Mouse (Mus musculus) regulatory T cell (primary cell): ENCODE results near the gene Mdga2.

ENCODE experiments used
- in situ Hi-C: fragments of 300-600 bp; cut with MboI, MseI; formaldehyde crosslinking; loops from one replicate; pipeline ENCODE4 v1.15.1; 2025; ENCODE audit warnings: high pct_unique_total_duplicates

Gene Mdga2

DNA sequence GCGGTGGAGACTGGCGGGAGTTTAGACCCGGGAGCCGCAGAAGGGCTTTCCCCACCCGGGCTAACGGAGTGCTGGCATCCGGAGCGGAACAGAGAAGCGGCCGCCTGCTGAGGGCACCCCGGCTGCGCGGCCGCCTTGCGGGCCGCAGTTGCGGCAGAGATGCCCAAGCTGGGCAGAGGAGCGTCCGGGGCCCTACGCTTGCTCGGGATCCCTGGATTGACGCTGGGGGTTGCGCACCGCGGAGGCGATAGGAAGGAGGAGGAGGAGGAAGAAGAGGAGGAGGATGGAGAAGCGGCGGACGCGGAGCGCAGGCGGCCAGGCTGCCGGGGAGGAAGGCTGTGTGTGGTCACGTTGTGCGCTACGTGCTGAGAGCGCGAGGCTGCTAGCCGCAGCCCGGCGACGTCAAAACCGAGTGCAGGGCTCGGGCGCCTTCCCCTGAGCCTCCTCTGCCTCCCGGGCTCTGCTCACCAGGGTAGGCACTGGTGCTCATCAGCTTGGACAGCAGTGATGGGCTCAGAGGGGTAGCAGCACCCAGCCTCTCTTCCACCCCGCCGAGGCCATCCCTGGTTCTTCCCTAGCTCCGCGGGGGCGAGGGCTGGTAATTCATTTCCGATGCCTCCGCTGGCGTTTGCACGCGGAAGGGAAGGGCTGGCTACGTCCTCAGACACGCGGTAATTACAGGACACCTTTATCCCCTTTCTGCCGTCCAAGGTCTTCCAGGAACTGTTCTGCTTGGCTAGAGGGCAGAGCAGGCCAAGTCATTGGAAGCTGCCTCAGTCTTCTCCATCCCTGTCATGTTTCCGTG, at the start of gene Mdga2:
Mdga2 (minus strand) TSS at position 329 of the 805 bp plus-strand sequence.
- in situ Hi-C loops: no loop called here

DNA sequence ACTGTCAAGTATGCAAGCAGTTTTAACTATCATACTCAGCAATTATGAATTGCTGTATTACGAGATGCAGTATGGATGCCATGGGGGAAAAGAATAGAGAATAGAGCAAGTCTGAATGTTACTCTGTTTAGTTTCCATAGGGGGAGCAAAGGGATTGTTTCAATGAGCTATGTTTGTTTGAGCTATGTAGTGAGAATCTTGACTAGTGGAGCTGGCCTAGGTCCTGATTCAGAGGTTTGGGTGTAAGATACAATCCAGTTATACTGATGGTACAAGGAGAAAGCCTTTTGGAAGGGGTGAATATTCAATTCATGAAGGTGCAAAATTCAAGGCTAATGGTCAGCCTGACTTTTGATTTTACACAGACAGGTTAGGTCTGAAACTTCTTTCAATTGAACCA, 45.1 kb upstream of the Mdga2 start:
- in situ Hi-C loops: no loop called here

DNA sequence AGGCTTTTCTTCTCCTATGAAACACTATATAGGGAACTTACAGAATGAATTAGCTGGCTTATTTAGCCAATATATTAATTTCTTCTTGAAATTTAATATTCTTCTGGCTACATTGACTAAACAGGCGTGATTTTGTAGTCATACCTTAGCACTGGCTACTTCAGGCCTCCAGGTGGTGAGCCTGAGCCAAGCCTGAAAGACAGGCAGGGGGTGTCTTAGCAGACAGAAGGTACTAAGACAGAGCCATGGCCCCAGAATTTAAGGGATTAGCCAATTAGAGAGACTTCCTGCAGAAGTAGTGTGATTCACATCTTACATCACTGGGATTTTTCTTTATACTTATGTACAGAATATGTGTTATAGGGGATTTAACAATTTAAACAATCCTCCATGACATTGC, 1.2 kb upstream of the Mdga2 start:
- in situ Hi-C loops: no loop called here

DNA sequence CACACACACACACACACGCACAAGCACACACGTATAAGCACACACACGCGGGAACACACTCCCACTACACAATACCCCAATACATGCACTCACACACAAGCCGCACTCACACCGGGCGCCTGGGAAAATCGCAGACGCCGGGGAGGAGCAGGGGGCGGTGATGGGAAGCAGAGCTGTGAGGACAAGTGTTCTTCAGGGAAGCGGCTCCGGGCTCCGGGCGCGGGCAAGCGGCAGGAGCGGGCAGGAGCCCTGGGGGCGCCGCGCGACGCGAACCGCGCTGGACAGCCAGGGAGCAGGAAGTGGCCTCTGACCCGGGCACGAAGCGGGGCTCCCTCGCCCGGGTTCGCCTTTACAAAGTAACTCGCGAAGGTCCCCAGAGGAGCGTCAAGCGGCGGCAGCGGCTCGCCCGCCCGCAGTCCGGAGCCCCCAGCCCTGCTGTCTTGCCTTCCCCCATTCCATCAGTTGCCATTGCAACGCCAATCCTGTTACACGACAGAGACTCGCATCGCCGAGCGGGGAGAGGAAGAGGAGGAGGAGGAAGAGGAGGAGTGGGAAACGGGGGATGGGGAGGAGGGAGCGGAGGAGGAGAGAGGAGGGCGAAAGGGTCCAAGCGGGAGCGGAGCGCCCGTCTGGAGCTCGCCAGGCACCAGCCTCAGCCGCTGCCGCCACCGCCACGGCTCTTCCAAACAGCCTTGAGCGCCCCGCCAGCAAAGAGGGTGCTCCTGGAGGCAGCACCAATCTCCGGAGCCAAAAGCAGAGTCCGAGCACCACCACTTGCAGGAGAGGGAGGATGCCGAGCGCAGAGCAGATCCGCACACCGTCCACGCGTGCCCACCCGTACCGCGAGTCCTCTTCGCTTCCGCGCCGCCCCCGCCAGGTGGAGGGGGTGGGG, 774 bp downstream of the Mdga2 start:
- in situ Hi-C loops: no loop called here

DNA sequence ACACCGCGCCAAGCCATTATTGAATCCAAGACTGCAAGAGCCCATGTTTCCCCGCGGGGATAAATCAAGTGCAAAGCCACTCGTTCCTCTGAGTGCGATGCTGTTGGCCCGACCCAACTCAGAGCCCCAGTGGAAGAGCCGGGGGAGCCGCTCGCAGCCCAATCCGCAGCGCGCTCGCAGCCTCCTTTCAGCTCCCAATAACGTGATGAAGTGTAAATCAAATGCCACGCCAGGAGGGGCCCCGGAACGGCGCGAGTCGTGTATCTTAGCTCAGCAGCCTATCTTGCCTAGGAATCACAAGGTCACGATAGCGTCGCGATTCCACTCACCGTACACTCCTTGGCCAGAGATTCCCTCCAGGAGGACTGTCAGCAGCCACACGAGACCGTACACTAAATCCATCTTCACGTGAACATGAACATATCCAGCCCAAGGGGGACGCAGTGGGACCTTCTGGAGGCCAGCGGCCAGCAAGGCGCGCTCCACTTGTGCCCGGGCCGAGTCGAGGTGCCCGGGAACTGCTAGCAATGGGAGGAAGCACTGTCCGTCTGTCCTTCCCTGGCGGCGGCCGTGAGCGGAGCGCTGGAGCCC, 1.6 kb downstream of the Mdga2 start:
- in situ Hi-C loops: no loop called here

DNA sequence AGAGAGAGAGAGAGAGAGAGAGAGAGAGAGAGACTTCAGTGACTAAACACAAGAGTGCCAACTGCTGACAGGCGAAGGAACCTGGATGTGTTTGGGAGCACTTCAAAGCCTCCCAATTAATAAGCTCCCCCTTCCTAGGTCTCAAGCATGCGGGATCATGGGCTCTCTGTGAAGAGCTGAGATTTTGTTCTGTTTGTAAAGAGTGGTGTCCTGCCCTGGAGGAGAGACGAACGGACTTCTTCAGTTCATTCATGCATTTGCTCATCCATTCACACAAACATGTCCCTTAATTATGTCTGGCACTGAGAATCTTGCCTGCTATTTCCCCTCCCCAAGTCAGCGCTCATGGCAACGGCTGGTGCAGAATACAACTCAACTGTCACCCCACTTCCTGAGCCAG, 2.3 kb downstream of the Mdga2 start:
- in situ Hi-C loops: no loop called here

DNA sequence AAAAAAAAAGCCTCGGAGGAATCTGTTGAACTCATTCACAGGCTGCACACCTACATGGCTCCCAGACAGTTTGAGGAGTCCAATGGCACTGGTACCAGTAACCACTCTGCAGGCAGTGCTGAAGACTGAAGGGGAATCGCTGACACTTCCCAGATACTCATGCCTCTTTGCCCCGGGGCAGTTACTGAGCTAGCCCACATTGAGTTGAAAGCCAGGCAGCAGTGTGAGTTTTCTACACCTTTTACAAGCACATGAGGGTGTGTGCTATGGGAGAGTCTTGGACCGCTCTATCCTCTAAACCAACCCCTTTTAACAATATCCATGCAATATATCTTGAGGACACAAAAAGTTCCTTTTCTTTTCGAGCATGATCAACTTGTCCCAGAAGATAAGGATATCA, 2.8 kb downstream of the Mdga2 start:
- in situ Hi-C loops: no loop called here

DNA sequence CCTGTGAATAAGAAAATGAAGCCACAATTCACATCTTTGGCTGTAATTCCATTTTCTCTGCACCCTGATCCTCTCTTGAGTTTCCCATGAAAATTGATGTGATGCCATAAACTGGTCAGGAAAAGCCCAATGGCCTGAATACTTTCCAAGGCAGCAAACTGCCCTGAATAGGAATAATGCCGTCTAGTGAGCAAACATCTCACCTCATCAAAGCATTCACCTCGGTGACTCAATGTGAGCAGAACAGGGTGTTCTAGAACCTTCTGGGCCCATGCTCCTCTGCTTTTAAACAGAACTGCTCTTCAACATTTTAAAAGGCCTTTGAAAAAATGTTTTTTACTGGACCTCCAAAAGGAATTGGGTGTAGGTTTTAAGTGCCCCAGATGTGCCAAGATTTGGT, 9.5 kb downstream of the Mdga2 start:
- in situ Hi-C loops: no loop called here

DNA sequence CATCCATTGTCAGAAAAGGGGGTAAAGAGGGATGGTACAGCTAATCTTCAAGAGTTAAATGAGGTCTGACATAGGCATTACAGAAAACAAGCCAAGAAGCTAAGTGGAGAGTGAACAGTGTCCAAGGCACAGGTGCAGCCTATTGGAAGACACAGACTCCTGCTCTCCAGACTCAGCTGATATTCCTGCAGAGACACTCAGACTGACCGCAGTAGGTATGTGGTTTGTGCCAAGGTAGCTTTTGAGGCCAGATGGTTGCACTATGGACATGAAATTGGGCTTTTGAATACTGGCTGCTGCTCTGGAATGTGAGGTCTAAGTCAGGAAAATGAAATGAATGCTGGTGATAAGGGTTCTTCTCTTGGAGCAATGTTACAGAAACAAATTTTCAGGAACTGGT, 44.2 kb downstream of the Mdga2 start:
- in situ Hi-C loops: no loop called here

DNA sequence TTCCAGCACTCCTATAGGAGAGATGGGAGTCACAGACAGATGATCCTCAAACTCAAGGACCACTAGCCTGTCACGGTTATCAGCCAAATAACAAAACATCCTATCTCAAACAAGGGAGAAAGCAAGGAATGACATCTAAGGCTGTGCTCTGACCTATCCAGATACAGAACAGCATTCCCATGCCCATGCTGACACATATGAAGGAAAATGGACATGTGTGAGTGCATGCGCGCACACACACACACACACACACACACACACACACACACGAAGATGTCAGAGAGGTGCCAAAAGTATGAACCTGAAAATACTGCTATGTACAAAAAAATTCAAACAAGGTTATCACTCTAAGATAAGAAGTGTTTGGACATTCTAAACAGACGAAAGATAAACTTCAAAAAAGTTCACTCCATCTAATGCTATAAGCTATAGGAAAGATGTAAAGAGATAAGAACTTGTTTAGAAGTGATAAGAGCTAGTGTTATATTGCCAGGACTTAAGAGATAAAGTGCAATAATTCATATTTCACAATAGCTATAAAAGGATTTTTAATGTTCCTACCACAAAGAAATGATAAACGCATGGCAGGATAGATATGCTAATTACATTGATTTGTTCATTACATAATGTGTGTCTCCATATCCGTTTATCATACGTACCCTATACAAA, 65.6 kb downstream of the Mdga2 start:
- in situ Hi-C loops: no loop called here

DNA sequence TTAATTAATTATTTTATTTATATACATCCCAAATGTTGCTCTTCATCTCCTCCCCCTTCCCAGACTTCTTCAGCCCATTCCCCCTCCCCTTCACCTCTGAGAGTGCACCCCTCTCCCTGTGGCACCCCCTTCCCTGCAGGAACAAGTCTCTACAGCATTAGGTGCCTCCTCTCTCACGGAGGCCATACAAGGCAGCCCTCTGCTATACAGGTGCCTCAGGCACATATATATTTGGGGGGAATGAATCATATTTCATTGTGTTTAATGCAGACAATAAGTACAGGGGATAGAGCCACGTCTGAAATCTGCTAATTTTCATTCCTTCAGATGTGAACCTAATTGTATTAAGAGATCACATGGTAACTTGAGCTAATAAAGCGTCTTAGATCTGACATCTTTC, 69.3 kb downstream of the Mdga2 start:
- in situ Hi-C loops: no loop called here

DNA sequence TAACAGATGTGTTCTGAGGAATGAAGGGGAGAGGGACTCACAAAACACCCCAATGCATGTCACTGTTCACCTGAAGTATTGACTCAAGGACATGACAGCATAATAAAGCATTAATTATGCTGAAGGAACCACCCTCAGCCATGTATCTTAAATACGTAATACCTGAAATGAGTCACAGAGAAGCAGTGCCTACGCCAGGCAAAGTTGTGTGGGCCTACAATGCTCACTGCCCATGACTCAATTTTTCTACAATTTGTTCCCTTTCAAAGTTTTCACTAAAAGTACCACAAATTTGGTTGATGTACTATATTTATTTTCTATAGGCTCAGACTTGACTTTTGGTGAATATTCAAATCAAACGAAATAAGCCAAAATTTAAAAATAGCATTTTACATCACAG, 80.7 kb downstream of the Mdga2 start:
- in situ Hi-C loops: no loop called here

DNA sequence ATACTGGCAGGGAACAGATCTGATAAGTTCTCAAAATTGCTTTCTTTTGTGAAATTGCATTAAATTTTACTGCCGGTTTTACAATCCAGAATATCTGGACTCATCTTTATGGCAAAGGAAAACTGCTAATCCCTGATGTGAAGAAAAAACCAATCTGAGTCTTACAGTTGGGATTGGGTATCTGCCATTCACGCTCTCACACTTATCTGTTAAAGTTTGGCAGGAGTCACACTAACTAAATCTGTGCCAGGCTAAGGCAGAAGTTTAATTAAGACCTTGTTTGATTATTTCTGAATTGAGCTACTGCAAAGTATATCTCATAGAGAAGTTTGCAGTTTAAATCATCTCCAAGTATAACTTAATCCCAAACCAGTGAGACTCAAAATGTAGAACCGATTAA, 82.2 kb downstream of the Mdga2 start:
- in situ Hi-C loops: no loop called here

DNA sequence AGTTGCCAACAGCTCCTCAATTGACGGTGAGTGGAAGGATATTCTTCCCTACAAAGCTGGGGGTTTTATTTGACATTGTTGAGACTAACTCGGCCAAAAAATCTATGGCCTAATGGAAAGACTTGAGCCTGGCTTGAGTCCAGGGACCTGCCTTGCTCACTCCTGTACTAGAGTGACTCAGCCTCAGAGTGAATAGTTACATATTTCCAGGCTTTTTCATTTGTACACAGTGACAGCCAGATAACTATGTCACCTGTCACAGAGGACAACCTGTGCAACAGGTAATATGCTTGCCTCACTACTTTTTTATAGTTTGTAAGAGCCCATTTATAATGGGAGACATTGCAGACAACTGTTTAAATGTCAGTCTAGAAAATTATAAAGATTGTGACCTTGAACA, 94.9 kb downstream of the Mdga2 start:
- in situ Hi-C loops: no loop called here

DNA sequence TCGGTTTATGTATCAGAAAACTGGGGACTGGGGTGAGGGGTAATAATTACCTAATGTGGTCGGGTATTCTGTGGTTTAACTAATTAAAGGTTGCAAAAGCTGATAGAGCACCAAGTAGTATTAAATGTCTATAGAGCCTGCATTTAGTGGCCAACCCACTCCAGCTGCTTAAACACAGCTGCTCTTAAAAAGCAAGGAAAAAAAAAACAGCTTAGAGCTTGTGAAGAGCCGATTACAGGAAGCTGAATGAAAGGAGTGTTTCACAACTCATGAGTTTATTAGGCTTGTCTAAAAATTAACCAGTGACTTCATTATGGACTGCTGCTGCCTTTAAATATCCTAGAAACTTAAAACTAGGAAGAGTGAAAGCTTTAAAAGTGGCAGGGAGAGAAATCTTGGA, 98.5 kb downstream of the Mdga2 start:
- in situ Hi-C loops: no loop called here

DNA sequence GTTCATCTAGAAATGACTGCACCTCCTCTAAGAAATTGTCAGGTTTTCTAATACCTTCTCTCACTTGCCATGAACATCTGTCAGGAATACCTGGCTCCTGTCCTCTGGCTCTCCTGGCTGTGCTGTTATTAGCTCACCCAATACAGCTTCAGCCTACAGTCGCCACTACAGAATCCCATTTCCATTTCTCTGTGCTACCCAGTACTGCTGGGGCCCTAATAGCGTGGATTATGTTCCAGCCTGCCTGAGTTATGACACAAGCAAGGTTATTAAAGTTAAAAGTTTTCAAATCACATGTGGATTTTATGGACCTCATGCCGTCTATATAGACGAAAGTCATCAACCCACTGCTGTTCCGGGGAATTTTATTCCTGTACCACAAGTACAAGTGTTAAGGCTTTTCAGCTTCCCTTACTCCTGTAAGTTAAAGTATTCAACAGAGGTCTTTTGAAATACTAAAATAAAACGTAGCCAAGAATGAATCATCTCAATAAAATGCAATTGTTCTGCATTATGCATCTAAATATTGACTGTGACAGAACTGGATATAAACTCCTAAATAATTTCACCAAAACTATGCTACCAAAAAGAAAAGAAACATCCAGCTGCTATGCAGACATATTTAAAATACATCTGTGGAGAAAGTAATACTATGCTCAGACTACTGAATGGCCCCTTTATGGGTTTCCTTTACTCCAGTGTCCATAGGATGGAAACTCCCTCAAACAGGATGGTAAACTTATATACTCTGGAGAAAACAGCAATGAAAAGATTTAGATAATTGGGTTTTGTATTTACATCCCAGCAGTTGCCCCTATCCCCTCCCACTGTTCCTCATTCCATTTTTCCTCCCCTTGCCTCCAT, 103.5 kb downstream of the Mdga2 start:
- in situ Hi-C loops: no loop called here

DNA sequence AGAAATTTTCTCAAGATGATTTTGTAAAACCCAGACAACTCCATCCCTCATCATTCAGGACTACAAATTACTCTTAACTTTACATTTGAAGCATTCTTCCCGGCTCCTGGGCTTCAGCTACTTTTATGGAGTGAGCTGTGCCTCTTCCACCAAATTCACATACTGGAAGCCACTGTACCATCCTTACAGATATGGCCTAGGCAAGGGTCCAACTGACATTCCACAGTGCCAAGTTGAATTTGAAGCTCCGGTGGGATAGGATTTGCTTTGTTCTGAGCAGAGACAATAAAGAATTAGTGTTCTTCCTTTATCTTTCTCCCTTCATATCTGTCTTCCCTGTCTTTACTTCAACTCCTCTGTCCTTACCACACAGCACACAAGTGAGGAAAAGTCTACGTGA, 118.2 kb downstream of the Mdga2 start:
- in situ Hi-C loops: no loop called here

DNA sequence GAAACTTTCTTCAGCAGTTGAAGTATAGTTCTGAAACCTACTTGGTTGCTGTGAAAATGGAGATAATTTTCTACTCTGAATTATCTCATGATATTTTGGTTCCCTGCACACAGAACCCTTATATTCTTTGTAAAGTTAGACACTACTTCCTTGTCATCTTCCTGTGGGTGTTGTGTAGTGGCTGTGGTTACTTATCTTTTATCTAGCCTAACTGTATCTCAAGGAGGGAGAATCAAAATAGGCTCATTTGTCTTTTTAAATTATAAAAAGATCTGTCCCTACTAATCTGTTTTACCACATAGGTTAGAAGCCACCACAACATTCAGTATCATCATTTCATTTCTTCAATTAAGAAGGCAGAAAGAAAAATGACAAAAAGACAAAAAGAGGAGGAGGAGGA, 127.9 kb downstream of the Mdga2 start:
- in situ Hi-C loops: no loop called here

DNA sequence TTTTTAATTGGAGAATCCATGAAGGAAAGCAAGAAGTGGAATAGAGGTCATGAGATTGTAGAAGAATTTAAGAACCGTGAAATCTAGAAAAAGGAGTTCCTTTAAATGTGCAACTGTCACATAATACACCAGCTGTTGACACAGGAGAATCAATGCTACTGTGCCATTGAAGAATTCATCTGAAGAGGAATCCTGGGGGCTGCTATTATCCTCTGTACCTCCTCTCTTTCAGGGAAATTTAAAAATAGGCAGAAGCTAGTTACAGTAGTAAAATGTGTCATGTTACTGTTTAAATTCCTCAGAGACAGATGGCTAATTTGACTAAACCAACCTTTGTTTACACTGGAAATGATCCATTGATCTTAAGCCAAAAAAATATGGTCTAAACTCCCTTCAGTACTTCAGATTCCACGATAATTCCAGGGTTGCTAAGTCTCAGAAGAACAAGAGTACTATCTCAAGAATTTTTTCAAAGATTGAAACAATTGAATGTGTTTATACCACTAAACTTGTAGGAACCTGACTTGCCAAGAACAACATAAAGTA, 131.9 kb downstream of the Mdga2 start:
- in situ Hi-C loops: no loop called here

DNA sequence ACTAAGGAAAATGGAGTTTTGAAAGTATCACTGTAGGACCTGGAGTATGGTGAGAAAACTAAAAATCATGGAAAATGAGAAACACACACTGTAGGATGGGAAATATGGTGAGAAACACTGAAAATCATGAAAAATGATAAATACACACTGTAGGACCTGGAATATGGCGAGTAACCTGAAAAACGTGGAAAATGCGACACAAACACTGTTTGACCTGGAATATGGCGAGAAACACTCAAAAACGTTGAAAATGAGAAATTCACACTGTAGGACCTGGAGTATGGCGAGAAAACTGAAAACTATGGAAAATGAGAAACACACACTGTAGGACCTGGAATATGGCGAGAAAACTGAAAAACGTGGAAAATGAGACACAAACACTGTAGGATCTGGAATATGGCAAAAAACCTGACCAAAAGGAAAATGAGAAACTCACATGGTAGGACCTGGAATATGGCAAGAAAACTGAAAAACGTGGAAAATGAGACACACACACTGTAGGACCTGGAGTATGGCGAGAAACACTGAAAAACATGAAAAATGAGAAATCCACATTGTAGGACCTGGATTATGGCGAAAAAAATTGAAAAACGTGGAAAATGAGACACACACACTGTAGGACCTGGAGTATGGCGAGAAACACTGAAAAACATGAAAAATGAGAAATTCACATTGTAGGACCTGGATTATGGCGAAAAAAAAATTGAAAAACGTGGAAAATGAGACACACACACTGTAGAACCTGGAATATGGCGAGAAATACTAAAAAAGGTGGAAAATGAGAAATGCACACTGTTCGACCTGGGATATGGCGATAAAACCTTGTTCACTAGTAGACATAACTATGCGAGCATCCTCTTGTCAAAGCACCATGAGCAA, 163.0 kb downstream of the Mdga2 start:
- in situ Hi-C loops: no loop called here
